Mouse (Mus musculus) liver, adult 2 months (tissue): ENCODE measurements around the gene Aip.

Source experiments
- CTCF ChIP-seq: fragments of 200-500 bp; IDR thresholded peaks from 2 replicates; pipeline ENCODE4 v1.5.1; 2011; ENCODE audit warnings: low read depth, low read length, control low read depth
- POLR2A ChIP-seq: fragments of 200-500 bp; IDR thresholded peaks from 2 replicates; pipeline ENCODE4 v1.6.1; 2011; ENCODE audit warnings: low read length, control low read depth; ENCODE audit not compliant: insufficient read depth; ENCODE audit errors: extremely low read depth

- TF ChIP-seq POLR2A, result no peak
- no peak for TF ChIP-seq CTCF
Measured at GRCm38 (mm10) chr19:4164721-4165120, 39.1 kb upstream of the Aip start.
